Mouse (Mus musculus) testis, adult 2 months (tissue): ENCODE data around the gene Patj.

Source experiments
- CTCF ChIP-seq: fragments of 200-500 bp; IDR thresholded peaks from 2 replicates; pipeline ENCODE4 v1.5.1; 2012; ENCODE audit warnings: low read depth, mild to moderate bottlenecking, inconsistent platforms, low read length, moderate library complexity; ENCODE audit not compliant: control insufficient read depth, insufficient read depth, insufficient replicate concordance
- POLR2A ChIP-seq: fragments of 200-500 bp; IDR thresholded peaks from 2 replicates; pipeline ENCODE4 v1.6.1; 2012; ENCODE audit warnings: low read depth, mild to moderate bottlenecking, inconsistent platforms, low read length, moderate library complexity; ENCODE audit not compliant: control insufficient read depth

DNA sequence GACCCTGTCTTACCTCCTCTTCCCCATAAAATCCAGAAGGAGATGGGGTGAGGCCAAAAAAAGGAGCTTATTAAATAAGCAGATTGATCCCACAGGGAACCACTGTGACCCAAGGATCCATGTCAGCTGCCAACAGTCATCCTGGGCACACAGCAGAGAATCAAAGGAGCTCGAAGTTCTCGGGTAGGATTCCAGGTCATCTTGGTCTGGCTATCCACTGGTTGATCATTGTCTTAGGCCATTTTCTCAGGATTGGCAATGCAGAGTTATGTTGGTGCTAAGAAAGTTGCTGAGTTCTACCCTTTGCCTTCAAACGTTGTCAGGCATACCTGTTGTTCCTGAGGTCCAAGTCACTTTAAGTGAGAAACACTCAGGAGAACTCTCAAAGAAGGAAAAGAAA lies 304.6 kb downstream of the Patj start:
- TF ChIP-seq POLR2A (no peak), CTCF (no peak)
